Mouse (Mus musculus) hindbrain, embryonic 12.5 days (tissue): ENCODE results near the gene Etfbkmt. TPM values are rescaled to one million over a fixed set of nuclear protein-coding genes. Genes with fewer than 3 reads are reported as not detected.

Experiments used
- ATAC-seq: fragments of 200-750 bp; cut with Nextera tagmentation; 2 replicates; pipeline ENCODE4 v1.8.0; 2017; ENCODE audit warnings: moderate TSS enrichment; ENCODE audit not compliant: low FRiP score
- H3K27ac ChIP-seq: fragments of 300-500 bp; sonication (generic); 2 replicates; pipeline ENCODE4 v1.5.1; 2016; ENCODE audit warnings: mild to moderate bottlenecking
- H3K27me3 ChIP-seq: fragments of 300-500 bp; sonication (generic); 2 replicates; pipeline ENCODE4 v1.6.1; 2016; ENCODE audit warnings: mild to moderate bottlenecking
- H3K36me3 ChIP-seq: fragments of 300-500 bp; sonication (generic); 2 replicates; pipeline ENCODE4 v1.6.1; 2016; ENCODE audit warnings: mild to moderate bottlenecking
- H3K4me1 ChIP-seq: fragments of 300-500 bp; sonication (generic); 2 replicates; pipeline ENCODE4 v1.6.1; 2016
- H3K4me2 ChIP-seq: fragments of 300-500 bp; sonication (generic); replicated peaks from 2 replicates; pipeline ENCODE4 v1.6.1; 2016; ENCODE audit warnings: mild to moderate bottlenecking
- H3K4me3 ChIP-seq: fragments of 300-500 bp; sonication (generic); 2 replicates; pipeline ENCODE4 v1.5.1; 2016; ENCODE audit warnings: mild to moderate bottlenecking
- H3K9ac ChIP-seq: fragments of 300-500 bp; sonication (generic); 2 replicates; pipeline ENCODE4 v1.6.1; 2016; ENCODE audit warnings: mild to moderate bottlenecking, moderate library complexity
- H3K9me3 ChIP-seq: fragments of 300-500 bp; sonication (generic); replicated peaks from 2 replicates; pipeline ENCODE4 v1.6.1; 2016; ENCODE audit warnings: mild to moderate bottlenecking
- WGBS: fragments of 180-500 bp; shearing (Covaris S2); methylation state at CpG from one replicate; pipeline ENCODE4 v1.1.7; 2016; 5-methylcytosine and 5-hydroxymethylcytosine counted together
- polyA plus RNA-seq: library from polyadenylated mRNA; unstranded; fragments of >200 nt; fragmentation: Nextera tagmentation; extraction: Ambion mirVana; gene quantifications from 2 replicates; pipeline ENCODE4 v1.2.1, GENCODE M21; 2016

The Etfbkmt gene
- polyA plus RNA-seq, 1 experiment from 2014 or later: 8.8 TPM

GRCm38 (mm10) chr6:149197116-149197515, 57.5 kb downstream of the Etfbkmt start:
- Histone ChIP-seq H3K9ac (no peak overlapping the region), H3K9me3 (no peaks in the 10 kb centered on the region), H3K36me3 (no peaks in the 10 kb centered on the region), H3K27me3 (no peaks in the 10 kb centered on the region), H3K4me3 (no peak overlapping the region), H3K4me2 (no peak overlapping the region), H3K4me1 (no peaks in the 10 kb centered on the region), H3K27ac (no peak overlapping the region)
- WGBS: 77% methylated on average over 3 of the region's 3 CpGs
- ATAC-seq: no peak

- Histone ChIP-seq H3K4me1 (no peaks in the 10 kb centered on the region), H3K4me3 (no peak overlapping the region), H3K27me3 (no peaks in the 10 kb centered on the region), H3K9ac (no peak overlapping the region), H3K27ac (no peak overlapping the region), H3K4me2 (no peak overlapping the region), H3K9me3 (no peaks in the 10 kb centered on the region), H3K36me3 (no peaks in the 10 kb centered on the region)
- ATAC-seq: no peak
These were observed 58.9 kb downstream of the Etfbkmt start for GRCm38 (mm10) chr6:149198572-149198971.

Other genes starting within 250 kb of the Etfbkmt start
- gene Caprin2, start 243.6 kb upstream of the Etfbkmt start, polyA plus RNA-seq: 19.1 and 21.4 TPM in 2 replicates
- gene Sinhcaf, start 193.4 kb upstream of the Etfbkmt start, polyA plus RNA-seq: 164 and 166 TPM in 2 replicates
- 19.1 and 20.2 TPM in 2 replicates for gene Dennd5b, start 38.2 kb upstream of the Etfbkmt start, polyA plus RNA-seq
- not detected in 2 replicates for gene Gm10203, start 9.7 kb upstream of the Etfbkmt start, polyA plus RNA-seq
- 79.8 and 82.9 TPM in 2 replicates for gene Amn1, start 48.9 kb downstream of the Etfbkmt start, polyA plus RNA-seq
- 36.9 and 50.1 TPM in 2 replicates for gene Resf1, start 169.6 kb downstream of the Etfbkmt start, polyA plus RNA-seq